Mouse (Mus musculus): ENCODE measurements around the gene Lamp1.
A peak's percentile ranks its signal among the peaks of the same experiment; 100 is the strongest.

The Lamp1 gene

DNA sequence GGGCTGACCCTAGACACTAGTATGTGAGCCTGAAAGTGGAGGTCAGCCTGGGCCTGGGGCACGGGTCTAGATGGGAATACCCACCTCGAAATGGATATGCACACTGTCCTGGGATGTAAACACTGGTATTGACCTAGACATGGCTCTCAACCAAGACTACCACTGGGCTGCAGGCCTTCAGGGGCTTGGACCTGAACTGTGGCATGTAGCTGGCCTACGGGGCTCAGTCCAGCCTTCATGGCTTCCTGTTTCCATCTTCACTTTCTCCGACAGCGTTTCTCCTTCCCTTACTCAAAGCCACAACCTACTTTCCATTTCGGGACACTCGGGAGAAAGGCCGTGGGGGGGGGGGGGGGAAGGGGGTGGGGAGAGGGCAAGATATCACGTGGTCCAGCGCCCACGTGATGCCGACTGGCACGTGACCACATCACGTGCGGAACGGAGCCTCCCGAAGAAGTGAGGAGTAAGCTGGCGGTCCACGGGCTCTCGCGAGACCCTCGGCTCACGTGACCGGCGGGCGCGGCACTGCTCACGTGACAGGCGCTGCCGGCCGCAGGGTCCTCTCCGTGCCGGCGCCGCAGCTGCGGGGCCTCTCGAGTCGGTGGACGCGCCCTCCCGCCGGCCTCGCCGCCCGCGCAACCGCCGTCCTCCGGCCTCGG lies at the start of gene Lamp1:
Gene Lamp1 (plus strand): TSS at position 444 of the 659 bp plus-strand sequence.
- DNase-seq: peak; percentile 98

GRCm38 (mm10) chr8:13109416-13109960 lies 49.5 kb upstream of the Lamp1 start:
- DNase-seq: no peak

GRCm38 (mm10) chr8:13111917-13112316 lies 47.0 kb upstream of the Lamp1 start:
- DNase-seq: no peak

- DNase-seq: no peak
Observed at GRCm38 (mm10) chr8:13113232-13113631, 45.7 kb upstream of the Lamp1 start.

DNA sequence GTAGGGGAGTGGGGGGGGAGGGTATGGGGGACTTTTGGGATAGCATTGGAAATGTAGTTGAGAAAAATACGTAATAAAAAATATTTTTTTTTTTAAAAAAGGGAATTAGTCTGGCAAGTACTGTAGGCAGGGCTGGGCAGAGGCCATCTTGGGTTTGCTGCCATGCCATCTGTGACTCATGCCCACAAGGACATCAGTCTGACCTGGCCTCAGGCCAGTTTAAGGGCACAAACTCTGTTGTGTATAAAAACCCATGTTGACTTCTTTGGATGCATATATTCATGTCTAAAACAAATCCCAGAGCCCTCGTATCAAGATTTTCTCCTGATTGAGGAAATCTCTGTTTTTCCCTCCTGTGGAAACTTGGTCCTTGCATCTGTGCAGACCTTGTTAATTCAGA lies 41.9 kb upstream of the Lamp1 start:
- DNase-seq: no peak

DNA sequence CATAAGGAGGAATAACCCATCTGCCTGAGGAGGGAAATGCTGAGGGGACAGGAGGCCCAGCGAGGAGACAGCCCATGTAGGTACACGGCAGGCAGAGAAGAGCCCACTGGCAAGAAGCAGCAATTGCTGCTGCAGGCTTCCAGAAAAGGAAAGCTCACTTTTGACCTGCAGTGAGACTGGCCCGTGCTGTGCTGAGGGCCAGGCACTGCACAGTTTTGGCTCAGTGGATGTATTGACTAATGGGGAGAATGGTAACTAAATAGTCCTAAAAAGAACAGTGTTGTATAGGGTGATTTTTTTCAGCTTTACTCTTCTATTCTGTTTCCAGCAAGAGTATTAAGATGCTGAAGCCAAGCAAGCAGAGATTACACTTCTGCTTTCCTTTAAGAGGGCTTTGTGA lies 40.4 kb upstream of the Lamp1 start:
- no peak for DNase-seq

DNA sequence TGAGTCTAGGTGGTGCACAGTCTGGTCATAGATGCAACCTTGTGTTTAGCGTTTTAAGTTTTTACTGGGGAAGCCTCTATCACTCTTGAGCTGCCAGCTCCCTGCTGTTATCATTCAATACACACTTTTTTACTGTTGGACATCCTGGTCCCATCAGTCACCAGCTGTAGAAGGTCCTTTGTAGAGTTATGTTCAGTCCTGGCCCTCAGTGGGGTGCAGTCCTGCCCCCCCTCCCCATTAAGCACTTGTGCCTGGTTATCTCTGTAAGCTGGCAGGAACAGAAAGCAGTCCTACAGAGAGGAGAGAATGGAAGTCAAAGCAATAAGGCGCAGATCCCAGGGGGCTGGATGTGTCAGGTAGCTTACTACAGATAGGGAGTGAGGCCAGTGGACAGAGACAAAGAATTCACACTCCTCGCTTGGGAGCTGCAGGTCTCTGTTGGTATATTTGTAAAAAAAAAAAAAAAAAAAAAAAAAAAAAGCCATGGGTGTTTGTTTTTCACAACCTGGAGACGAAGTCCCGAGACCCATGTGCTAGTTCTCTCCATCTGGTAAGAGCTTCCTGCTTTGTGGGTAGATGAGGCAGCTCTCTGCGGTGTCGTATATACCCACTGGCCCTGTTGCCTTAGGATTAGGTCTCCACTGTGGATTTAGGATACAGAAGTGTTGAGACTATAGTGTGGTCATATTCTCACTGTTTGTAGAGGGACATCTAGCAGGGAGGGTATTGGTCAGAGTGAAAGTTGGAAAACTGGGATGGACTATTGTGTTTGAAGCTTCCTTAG lies 37.9 kb upstream of the Lamp1 start:
- DNase-seq: peak; percentile 46

- peak; percentile 39 for DNase-seq
Observed at GRCm38 (mm10) chr8:13122887-13123421, 36.0 kb upstream of the Lamp1 start.

GRCm38 (mm10) chr8:13124897-13125296 lies 34.1 kb upstream of the Lamp1 start:
- no peak for DNase-seq

GRCm38 (mm10) chr8:13132220-13132619 lies 26.7 kb upstream of the Lamp1 start:
- peak; percentile 76 for DNase-seq

- DNase-seq: no peak
Observed at GRCm38 (mm10) chr8:13139641-13140182, 19.2 kb upstream of the Lamp1 start.

- DNase-seq: no peak
Observed at GRCm38 (mm10) chr8:13141681-13142080, 17.3 kb upstream of the Lamp1 start.

GRCm38 (mm10) chr8:13148476-13148875 lies 10.5 kb upstream of the Lamp1 start:
- no peak for DNase-seq

GRCm38 (mm10) chr8:13149287-13149686 lies 9.7 kb upstream of the Lamp1 start:
- DNase-seq: no peak

DNA sequence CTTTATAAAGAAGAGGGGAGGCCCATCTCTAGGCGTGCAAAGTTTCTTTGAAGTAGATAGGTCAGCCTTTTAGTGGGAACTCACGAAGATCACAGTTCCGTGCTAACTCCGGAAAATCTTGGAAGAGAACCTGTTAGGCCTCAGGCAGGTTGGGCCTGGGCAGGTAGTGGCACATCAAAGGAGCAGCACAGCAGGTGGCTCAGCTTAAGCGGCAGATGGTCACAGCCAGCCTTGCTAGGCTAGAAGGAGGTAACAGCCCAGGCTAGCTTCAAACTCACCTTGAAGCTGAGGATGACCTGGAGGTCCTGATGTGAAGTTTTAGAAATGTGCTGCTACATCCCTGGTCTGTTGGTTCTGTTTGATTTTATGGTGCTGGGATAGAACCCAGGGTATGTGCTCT lies 9.1 kb upstream of the Lamp1 start:
- DNase-seq: no peak

- DNase-seq: no peak
Observed at GRCm38 (mm10) chr8:13150929-13151328, 8.0 kb upstream of the Lamp1 start.

GRCm38 (mm10) chr8:13154099-13154498 lies 4.9 kb upstream of the Lamp1 start:
- no peak for DNase-seq

DNA sequence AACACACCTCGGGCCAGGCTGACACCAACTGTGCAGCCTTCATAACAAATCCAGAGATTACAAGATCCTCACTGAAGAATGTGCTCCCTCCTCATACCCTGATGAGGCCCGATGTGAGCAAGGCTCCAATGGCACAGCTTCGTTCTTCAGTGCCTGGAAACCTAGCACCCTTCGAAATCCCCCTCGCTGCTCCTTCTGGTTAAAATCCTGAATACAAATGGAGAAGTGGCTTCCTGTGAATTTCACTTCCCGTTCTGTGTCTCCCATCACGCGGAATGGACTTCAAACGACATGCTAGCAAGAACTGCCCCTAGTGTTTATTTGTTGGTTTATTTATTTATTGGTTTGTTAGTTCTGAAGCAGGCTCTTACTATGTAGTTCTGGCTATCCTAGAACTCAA lies 3.6 kb upstream of the Lamp1 start:
- no peak for DNase-seq

DNA sequence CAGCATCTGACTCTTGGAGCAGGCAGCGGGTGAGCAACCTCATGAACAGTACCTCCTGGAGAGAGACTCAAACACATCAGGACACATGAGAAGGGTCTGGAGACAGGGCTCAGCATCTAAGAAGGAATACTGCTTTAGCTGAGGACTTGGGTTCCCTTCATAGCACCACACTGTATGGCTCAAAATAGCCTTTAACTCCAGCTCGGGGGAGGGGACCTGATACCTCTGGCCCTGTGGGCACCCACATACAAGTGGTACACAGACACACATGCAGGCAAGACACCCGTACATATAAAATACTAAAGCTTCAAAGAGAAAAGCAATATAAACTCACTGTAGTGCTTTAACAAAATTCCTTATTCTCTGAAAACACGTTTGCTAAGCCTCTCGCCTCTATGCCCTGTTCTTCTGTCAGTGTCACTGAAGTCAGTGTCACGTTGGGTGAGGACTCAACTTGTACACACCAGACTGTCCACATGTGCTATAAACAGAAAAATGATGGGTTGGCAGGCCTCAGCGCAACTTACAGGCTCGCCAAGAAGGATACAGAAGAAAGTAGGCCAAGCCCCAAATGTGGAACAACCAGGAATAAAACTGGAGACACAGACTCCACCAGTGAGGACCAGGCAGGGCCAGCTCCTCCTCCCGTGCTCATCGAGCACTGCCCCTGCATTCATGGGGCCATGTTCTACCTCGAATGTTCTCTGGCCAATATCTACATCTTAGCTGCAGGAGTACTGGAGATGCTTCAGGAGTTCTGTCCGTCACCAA lies 2.4 kb upstream of the Lamp1 start:
- no peak for DNase-seq

GRCm38 (mm10) chr8:13159377-13159881 lies 468 bp downstream of the Lamp1 start:
- DNase-seq: no peak

DNA sequence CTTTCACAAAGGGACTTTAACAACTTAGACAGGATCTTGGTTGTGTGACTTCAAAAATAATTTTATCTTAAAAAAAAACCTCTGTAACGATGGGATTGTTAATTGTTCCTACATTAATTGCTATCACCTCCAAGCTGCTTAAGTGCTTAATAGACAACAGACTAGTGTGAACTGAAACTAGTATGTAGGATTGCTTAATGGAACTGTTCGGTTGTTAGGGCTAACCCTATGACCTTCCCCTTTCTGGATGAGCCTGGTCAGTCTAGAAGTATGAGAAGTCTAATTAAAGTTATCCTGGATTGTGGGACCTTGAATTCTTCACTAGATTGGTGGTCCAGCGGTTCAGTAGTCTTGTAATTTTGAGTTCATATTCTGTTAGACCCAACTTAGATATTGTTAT lies 1.7 kb downstream of the Lamp1 start:
- DNase-seq: no peak

DNA sequence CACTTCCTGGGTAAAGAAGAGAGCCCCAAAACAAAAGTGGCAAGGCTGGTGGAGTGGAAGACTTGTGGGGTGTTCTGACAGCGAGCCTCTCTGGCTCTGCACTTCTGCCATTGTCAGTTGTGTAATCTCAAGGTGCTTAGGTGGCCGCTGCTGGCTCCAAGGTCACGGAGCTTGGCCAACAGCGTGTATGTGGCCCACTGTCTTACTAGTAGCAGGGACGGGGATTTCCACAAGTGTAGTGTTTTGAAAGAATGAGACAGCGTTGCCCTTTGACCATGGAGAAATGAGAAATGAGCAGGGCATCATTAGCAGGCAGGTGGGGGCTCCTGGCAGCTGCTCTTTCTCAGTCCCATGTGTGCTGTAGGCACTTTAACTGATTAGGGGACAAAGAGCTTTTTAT lies 3.1 kb downstream of the Lamp1 start:
- DNase-seq: no peak

DNA sequence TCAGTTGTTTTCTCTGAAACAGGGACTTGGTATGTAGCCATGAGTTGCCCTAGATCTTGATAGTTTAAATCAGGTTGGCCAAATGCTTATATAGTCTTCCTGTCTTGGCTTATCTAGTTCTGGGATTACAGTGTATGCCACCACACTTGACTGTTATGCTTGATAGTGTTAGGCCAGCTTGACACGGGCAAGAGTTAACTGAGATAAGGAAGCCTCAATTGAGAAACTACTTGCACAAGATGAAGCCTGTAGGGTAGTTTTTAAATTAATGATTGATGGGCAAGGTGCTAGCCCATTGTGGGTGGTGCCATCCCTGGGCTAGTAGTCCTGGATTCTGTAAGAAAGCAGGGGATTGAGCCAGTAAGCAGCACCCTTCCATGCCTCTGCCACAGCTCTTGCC lies 4.6 kb downstream of the Lamp1 start:
- no peak for DNase-seq
